Mouse (Mus musculus): ENCODE data around the gene Tas2r119. TPM values are rescaled to one million over a fixed set of nuclear protein-coding genes. Genes with fewer than 3 reads are reported as not detected.

Tas2r119 gene
- polyA plus RNA-seq (2014; fragmentation: Illumina TruSeq; extraction: RNeasy Lipid Tissue Mini Kit (QIAGEN cat#74804); ENCODE audit: insufficient read depth, low read depth, low replicate concordance) = not detected

DNA sequence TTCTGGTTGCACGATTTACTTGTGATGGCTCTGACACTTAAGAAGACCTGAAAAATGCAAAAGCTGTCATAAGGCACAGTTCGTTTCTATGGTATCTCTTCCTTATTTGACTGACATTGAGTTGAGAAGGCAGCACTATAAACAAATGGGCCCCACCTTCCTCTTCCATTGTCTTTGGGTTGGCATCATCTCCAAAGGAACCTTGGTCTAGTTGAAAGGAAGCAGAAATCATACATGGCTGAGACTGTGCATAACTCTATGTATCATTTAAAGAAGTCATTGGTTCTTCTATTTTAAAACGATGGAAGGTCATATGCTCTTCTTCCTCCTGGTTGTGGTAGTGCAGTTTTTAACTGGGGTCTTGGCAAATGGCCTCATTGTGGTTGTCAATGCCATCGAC, at the start of gene Tas2r119:
Gene Tas2r119 (plus strand): TSS at position 301 of the 400 bp plus-strand sequence.

Other genes starting within 250 kb of the Tas2r119 start
- 2.6 TPM for gene Sema5a, start 67.5 kb downstream of the Tas2r119 start, polyA plus RNA-seq (2014; fragmentation: Illumina TruSeq; extraction: RNeasy Lipid Tissue Mini Kit (QIAGEN cat#74804); ENCODE audit: insufficient read depth, low read depth, low replicate concordance)

Data from lung, adult 10 weeks (tissue).